Mouse (Mus musculus) forebrain, embryonic 10.5 days (tissue): Measurements from ENCODE around the gene Mfsd12. TPM values are rescaled to one million over a fixed set of nuclear protein-coding genes. Genes with fewer than 3 reads are reported as not detected.

Source experiments
- DNase-seq: peaks from one replicate; pipeline ENCODE4 v3.0.0-alpha.2; 2017; ENCODE audit warnings: low spot score; ENCODE audit errors: extremely low spot score
- H3K27ac ChIP-seq: fragments of 300-500 bp; sonication (generic); 2 replicates; pipeline ENCODE4 v1.5.1; 2016; ENCODE audit warnings: mild to moderate bottlenecking
- H3K27me3 ChIP-seq: fragments of 300-500 bp; sonication (generic); 2 replicates; pipeline ENCODE4 v1.6.1; 2016; ENCODE audit warnings: mild to moderate bottlenecking; ENCODE audit not compliant: poor library complexity, severe bottlenecking
- H3K36me3 ChIP-seq: fragments of 300-500 bp; sonication (generic); replicated peaks from 2 replicates; pipeline ENCODE4 v1.6.1; 2016; ENCODE audit warnings: mild to moderate bottlenecking, moderate library complexity
- H3K4me1 ChIP-seq: fragments of 300-500 bp; sonication (generic); 2 replicates; pipeline ENCODE4 v1.6.1; 2016
- H3K4me3 ChIP-seq: fragments of 300-500 bp; sonication (generic); 2 replicates; pipeline ENCODE4 v1.5.1; 2016; ENCODE audit warnings: mild to moderate bottlenecking, moderate library complexity
- H3K9me3 ChIP-seq: fragments of 300-500 bp; sonication (generic); 2 replicates; pipeline ENCODE4 v1.6.1; 2016; ENCODE audit warnings: mild to moderate bottlenecking, moderate library complexity
- WGBS: fragments of 180-500 bp; shearing (Covaris S2); methylation state at CpG from one replicate; pipeline ENCODE4 v1.1.7; 2016; 5-methylcytosine and 5-hydroxymethylcytosine counted together
- polyA plus RNA-seq: library from polyadenylated mRNA; unstranded; fragments of >200 nt; fragmentation: Nextera tagmentation; extraction: Ambion mirVana; gene quantifications from 2 replicates; pipeline ENCODE4 v1.2.1, GENCODE M21; 2016

Gene Mfsd12
- polyA plus RNA-seq, 1 experiment from 2014 or later: 6.7 TPM

GRCm38 (mm10) chr10:81321436-81321835 lies 35.9 kb upstream of the Mfsd12 start:
- Histone ChIP-seq H3K4me1 (peaks cover 52% of the 10 kb centered on the region), H3K4me3 (peak overlapping the region; percentile 96), H3K9me3 (no peaks in the 10 kb centered on the region), H3K36me3 (peaks cover 68% of the 10 kb centered on the region), H3K27me3 (0 out of 2 replicates have a peak, but pooled peaks cover 8% of the 10 kb centered on the region), H3K27ac (peak overlapping the region; percentile 97)
- no peak for DNase-seq
- 4% methylated on average over 20 of the region's 20 CpGs for WGBS

DNA sequence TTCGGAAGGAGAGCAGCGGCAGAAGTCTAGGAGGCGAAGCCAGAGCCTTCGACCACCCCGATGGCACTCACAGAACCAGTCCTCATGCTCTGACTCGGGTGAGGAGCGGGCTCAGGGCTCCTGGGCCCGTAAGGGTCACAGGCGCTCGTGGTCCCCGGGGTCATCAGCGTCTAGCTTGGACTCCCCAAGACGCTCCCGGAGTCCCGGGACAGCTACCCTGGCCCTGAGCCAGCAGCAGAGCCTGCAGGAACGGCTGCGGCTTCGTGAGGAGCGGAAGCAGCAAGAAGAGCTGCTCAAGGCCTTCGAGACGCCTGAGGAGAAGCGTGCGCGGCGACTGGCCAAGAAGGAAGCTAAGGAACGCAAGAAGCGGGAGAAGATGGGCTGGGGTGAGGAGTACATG lies 34.8 kb upstream of the Mfsd12 start:
- H3K27me3 ChIP-seq: 0 out of 2 replicates have a peak, but pooled peaks cover 3% of the 10 kb centered on the region
- DNase-seq: no peak
- H3K9me3 ChIP-seq: no peaks in the 10 kb centered on the region
- H3K36me3 ChIP-seq: peaks cover 69% of the 10 kb centered on the region
- H3K27ac ChIP-seq: no peak overlapping the region
- peaks cover 42% of the 10 kb centered on the region for H3K4me1 ChIP-seq
- WGBS: 95% methylated on average over 27 of the region's 27 CpGs
- H3K4me3 ChIP-seq: peak overlapping the region; percentile 96

- Histone ChIP-seq H3K4me3 (peak overlapping the region; percentile 96), H3K9me3 (no peaks in the 10 kb centered on the region), H3K27ac (no peak overlapping the region), H3K4me1 (peaks cover 41% of the 10 kb centered on the region), H3K36me3 (peaks cover 68% of the 10 kb centered on the region), H3K27me3 (no peaks in the 10 kb centered on the region)
- 94% methylated on average over 23 of the region's 23 CpGs for WGBS
- DNase-seq: no peak
These were observed 34.0 kb upstream of the Mfsd12 start for GRCm38 (mm10) chr10:81323141-81323775.

- Histone ChIP-seq H3K9me3 (no peaks in the 10 kb centered on the region), H3K4me1 (peaks cover 41% of the 10 kb centered on the region), H3K36me3 (peaks cover 67% of the 10 kb centered on the region), H3K27ac (no peak overlapping the region), H3K27me3 (no peaks in the 10 kb centered on the region), H3K4me3 (peak overlapping the region; percentile 18)
- 94% methylated on average over 18 of the region's 18 CpGs for WGBS
- DNase-seq: no peak
These were observed 33.3 kb upstream of the Mfsd12 start for GRCm38 (mm10) chr10:81323791-81324530.

- Histone ChIP-seq H3K4me1 (peaks cover 42% of the 10 kb centered on the region), H3K36me3 (peaks cover 67% of the 10 kb centered on the region), H3K9me3 (no peaks in the 10 kb centered on the region), H3K27ac (no peak overlapping the region), H3K4me3 (no peak overlapping the region), H3K27me3 (peaks cover 5% of the 10 kb centered on the region)
- 98% methylated on average over 21 of the region's 21 CpGs for WGBS
- no peak for DNase-seq
These were observed 32.1 kb upstream of the Mfsd12 start for GRCm38 (mm10) chr10:81325176-81325575.

GRCm38 (mm10) chr10:81325781-81326180 lies 31.5 kb upstream of the Mfsd12 start:
- Histone ChIP-seq H3K9me3 (no peaks in the 10 kb centered on the region), H3K36me3 (peaks cover 67% of the 10 kb centered on the region), H3K27me3 (peaks cover 12% of the 10 kb centered on the region), H3K27ac (0 out of 2 replicates have a peak overlapping the region, but pooled peaks have one; percentile 5), H3K4me3 (no peak overlapping the region), H3K4me1 (peaks cover 42% of the 10 kb centered on the region)
- no peak for DNase-seq
- WGBS: 96% methylated on average over 18 of the region's 18 CpGs

DNA sequence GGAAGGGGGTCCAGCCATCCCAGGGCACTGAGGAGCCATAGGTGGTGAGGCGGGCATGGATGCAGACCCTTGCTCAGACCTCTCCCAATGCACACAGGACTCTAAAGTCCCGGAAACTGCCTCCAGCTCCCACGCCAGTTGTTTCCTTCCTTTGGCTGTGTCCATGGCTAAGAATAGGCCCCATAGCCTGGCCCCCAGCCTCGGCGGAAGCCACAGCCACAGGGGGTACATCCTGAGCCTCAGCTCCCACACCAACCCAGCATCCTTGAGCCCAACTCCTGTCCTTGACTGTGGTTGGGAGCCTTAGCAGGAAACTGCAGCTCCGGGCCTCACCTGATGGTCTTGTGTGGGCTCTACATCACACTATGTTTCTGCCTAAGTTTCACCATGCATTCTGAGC lies 30.4 kb upstream of the Mfsd12 start:
- no peak overlapping the region for H3K4me3 ChIP-seq
- peaks cover 38% of the 10 kb centered on the region for H3K4me1 ChIP-seq
- WGBS: 82% methylated on average over 6 of the region's 6 CpGs
- H3K9me3 ChIP-seq: no peaks in the 10 kb centered on the region
- peaks cover 19% of the 10 kb centered on the region for H3K27me3 ChIP-seq
- peaks cover 67% of the 10 kb centered on the region for H3K36me3 ChIP-seq
- no peak overlapping the region for H3K27ac ChIP-seq
- DNase-seq: no peak

DNA sequence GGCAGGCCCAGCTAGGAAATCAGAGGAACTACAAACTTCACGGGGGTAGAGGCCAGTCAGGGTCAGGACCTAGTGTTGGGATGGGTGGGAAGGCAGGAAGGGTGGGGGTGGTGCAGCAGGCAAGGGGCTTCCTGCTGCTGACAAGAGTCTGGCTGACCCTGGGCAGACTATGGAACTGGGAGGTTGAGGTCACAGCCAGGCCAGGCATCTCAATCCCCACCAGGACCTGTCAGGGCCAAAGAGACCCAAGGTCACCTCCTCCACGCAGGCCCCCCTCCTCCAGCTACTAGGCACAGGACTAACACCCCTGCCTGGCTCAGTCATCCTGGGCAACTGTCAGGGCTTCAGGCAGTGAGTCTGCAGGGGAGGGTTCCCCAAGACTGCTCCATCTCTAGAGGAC lies 29.3 kb upstream of the Mfsd12 start:
- WGBS: 44% methylated on average over 2 of the region's 2 CpGs
- Histone ChIP-seq H3K36me3 (peaks cover 58% of the 10 kb centered on the region), H3K4me1 (peaks cover 36% of the 10 kb centered on the region), H3K27ac (peak overlapping the region; percentile 58), H3K27me3 (peaks cover 30% of the 10 kb centered on the region), H3K9me3 (no peaks in the 10 kb centered on the region), H3K4me3 (peak overlapping the region; percentile 9; the same call in 1 of the 2 replicates)
- no peak for DNase-seq

DNA sequence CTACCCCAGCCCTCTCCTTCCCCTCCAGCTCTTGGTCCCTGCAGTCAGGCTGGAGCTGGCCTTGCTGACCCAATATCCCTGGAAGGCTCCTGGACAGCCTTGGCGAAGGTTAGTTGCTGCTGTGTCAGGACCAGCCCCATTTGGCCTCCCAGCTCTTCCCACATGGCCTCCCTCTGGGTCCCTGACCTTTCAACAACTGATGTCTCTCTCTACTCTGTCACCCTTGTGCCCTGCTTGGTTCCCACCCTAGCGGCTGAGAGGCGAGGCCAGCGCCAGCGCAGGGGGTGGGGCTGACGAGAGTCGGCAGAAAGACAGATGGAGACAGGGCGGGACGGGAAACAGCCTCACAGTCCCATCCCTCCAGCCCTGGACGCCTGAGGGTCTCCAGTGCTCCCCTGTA lies 28.9 kb upstream of the Mfsd12 start, which contains the start of gene Tbxa2r:
Gene Tbxa2r (plus strand): TSS at position 346 of the 400 bp plus-strand sequence.
- peak within 1 kb of the TSS; percentile 58 for H3K27ac ChIP-seq
- H3K27me3 ChIP-seq: peaks cover 34% of the 10 kb centered on the region
- DNase-seq: no peak
- 19% methylated on average over 10 of the region's 10 CpGs for WGBS
- H3K4me1 ChIP-seq: peaks cover 36% of the 10 kb centered on the region
- H3K4me3 ChIP-seq: peak within 1 kb of the TSS; percentile 9; the same call in 1 of the 2 replicates
- no peaks in the 10 kb centered on the region for H3K9me3 ChIP-seq
- peaks cover 54% of the 10 kb centered on the region for H3K36me3 ChIP-seq

GRCm38 (mm10) chr10:81329194-81329975 lies 27.9 kb upstream of the Mfsd12 start:
- DNase-seq: no peak
- Histone ChIP-seq H3K9me3 (no peaks in the 10 kb centered on the region), H3K4me3 (peak overlapping the region; percentile 2), H3K36me3 (peaks cover 44% of the 10 kb centered on the region), H3K27ac (no peak overlapping the region), H3K4me1 (peaks cover 35% of the 10 kb centered on the region), H3K27me3 (peaks cover 43% of the 10 kb centered on the region)
- WGBS: 73% methylated on average over 10 of the region's 10 CpGs

GRCm38 (mm10) chr10:81330007-81330406 lies 27.3 kb upstream of the Mfsd12 start:
- Histone ChIP-seq H3K9me3 (no peaks in the 10 kb centered on the region), H3K4me3 (no peak overlapping the region; the same call in 1 of the 2 replicates), H3K27ac (no peak overlapping the region), H3K27me3 (peaks cover 49% of the 10 kb centered on the region), H3K36me3 (peaks cover 37% of the 10 kb centered on the region), H3K4me1 (peaks cover 41% of the 10 kb centered on the region)
- 74% methylated on average over 4 of the region's 4 CpGs for WGBS
- no peak for DNase-seq

DNA sequence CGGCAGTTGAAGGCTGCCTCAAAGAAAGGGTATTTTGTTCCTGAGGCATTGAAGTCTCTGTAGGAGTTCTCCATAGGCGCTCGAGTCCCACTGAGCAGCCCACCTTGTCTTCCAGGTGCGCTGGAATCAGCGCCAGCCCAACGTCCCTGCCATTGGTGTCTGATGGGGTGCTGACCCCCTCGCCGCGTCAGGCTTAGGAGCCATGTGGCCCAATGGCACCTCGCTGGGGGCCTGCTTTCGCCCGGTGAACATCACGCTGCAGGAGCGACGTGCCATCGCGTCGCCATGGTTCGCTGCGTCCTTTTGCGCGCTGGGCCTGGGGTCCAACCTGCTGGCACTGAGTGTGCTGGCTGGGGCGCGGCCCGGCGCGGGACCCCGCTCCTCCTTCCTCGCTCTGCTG lies 25.0 kb upstream of the Mfsd12 start:
- H3K4me1 ChIP-seq: peaks cover 58% of the 10 kb centered on the region
- no peak for DNase-seq
- H3K27me3 ChIP-seq: peaks cover 67% of the 10 kb centered on the region
- peaks cover 15% of the 10 kb centered on the region for H3K36me3 ChIP-seq
- peak overlapping the region; percentile 51; the same call in 1 of the 2 replicates for H3K27ac ChIP-seq
- 14% methylated on average over 29 of the region's 29 CpGs for WGBS
- peak overlapping the region; percentile 36 for H3K4me3 ChIP-seq
- no peaks in the 10 kb centered on the region for H3K9me3 ChIP-seq
